Mouse (Mus musculus) bone marrow macrophage, adult 2 months (primary cell): ENCODE data around the gene Ablim1.

ENCODE experiments used
- CTCF ChIP-seq: IDR thresholded peaks from 2 replicates; pipeline ENCODE4 v1.5.1; 2012; ENCODE audit warnings: low read depth, mild to moderate bottlenecking, low read length, moderate library complexity
- POLR2A ChIP-seq: IDR thresholded peaks from 2 replicates; pipeline ENCODE4 v1.6.1; 2012; ENCODE audit warnings: mild to moderate bottlenecking, low read depth, low read length, borderline replicate concordance

DNA sequence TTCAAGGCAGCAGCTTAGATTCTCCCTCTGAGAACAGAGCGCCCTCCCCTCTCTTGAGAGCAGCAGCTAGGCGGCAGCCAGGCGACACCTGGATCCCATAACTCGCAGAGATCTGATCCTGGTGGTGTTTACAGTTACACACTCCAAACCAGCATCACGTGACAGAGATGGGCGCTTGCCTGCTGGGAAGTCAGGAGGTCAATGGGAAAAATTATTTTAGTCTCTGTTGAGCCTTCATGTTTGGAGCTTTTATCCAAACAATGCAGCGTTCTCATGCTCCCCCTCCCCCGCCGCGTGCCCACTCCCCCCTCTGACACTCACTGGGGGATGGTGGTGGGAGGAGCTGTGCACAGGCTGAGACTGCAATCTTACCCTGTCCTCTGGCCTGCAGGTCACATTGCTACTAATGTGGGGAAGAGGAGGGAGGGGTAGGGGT is 317.5 kb downstream of the Ablim1 start:
- TF ChIP-seq CTCF: no peak
- no peak for TF ChIP-seq POLR2A
